Mouse (Mus musculus) megakaryocyte, adult 5-6 weeks (primary cell): Measurements from ENCODE around the gene Fam171a2. TPM values are rescaled to one million over a fixed set of nuclear protein-coding genes. Genes with fewer than 3 reads are reported as not detected.

Experiments
- ATAC-seq: 2 replicates; pipeline ENCODE4 v1.8.0; 2016; ENCODE audit warnings: mild to moderate bottlenecking, inconsistent platforms; ENCODE audit not compliant: poor library complexity, severe bottlenecking
- total RNA-seq, 2 experiments: library from RNA; stranded (forward) in 1 of 2; stranded (reverse) in 1 of 2; fragments of 153-499, 151-499 nt in 1 of 2; fragments of 221-1000, 200-1000 nt in 1 of 2; gene quantifications; 2 replicates each; pipeline versions ENCODE4 v1.2.3 to v1.2.4; 2015 to 2017

The Fam171a2 gene
- total RNA-seq, 2 experiments from 2014 or later, result 0.09 TPM; not detected in 1

DNA sequence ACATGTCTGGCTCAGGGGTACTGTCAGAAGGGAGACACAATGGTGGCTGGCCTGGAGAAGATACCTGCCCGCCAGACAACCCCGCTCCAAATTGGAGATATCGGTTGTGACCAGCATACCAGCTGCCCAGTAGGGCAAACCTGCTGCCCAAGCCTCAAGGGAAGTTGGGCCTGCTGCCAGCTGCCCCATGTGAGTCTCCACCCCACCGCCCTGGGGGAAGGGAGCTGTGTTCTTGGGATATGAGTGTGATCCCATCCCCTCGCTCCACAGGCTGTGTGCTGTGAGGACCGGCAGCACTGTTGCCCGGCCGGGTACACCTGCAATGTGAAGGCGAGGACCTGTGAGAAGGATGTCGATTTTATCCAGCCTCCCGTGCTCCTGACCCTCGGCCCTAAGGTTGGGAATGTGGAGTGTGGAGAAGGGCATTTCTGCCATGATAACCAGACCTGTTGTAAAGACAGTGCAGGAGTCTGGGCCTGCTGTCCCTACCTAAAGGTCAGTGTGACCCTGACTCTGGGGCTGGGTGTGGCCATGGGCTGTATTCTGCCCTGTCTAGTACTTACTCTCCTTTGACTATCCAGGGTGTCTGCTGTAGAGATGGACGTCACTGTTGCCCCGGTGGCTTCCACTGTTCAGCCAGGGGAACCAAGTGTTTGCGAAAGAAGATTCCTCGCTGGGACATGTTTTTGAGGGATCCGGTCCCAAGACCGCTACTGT, 11.6 kb downstream of the Fam171a2 start:
- ATAC-seq, result no peak

DNA sequence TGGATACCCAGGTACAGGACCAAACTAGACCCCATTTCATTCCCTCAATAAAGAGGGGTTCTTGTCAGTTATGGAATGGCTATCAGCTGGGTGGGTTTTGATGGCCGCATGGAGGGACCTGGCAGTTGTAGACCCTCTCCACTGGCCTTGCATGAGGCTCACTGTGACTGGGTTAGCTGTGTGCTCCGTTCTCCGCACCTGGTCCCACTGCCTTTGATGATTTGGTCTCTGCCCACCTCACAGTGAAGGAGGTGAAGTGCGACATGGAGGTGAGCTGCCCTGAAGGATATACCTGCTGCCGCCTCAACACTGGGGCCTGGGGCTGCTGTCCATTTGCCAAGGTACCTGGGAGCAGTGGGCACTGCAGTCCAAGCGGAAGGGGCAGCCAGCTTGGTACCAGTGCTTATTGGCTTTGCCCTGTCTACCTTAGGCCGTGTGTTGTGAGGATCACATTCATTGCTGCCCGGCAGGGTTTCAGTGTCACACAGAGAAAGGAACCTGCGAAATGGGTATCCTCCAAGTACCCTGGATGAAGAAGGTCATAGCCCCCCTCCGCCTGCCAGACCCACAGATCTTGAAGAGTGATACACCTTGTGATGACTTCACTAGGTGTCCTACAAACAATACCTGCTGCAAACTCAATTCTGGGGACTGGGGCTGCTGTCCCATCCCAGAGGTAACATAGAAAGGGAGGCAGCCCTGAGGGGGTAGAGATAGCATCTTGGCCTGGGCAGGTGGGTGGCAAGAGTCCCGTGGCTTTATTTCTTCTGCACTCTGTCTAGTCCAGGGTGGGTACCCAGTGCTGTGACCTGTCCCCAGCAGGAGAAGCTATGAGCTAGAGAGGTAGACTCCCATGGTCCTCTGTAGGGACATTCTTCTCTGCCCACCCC, 12.4 kb downstream of the Fam171a2 start:
- no peak for ATAC-seq

DNA sequence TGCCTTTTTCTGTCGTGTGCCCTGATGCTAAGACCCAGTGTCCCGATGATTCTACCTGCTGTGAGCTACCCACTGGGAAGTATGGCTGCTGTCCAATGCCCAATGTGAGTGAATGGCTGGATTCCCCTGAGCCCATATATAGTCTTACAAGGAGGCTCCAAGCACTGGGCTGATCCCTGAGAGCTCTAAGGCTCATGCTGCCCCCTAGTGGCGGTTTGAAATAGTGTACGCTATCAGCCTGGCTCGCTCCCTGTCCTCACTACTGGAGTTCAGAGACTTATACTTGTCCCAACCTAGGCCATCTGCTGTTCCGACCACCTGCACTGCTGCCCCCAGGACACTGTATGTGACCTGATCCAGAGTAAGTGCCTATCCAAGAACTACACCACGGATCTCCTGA, 13.1 kb downstream of the Fam171a2 start:
- ATAC-seq, result peak; percentile 31; the same call in 1 of the 2 replicates

DNA sequence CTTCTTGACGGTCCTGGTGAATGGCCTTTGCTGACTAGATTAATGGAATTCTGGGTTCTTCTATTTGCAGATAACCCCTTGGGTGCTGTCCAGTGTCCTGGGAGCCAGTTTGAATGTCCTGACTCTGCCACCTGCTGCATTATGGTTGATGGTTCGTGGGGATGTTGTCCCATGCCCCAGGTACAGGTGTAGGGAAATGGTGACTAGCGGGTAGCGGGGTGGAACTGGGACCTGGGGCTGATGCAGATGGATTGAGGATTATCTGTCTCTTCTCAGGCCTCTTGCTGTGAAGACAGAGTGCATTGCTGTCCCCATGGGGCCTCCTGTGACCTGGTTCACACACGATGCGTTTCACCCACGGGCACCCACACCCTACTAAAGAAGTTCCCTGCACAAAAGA, 13.6 kb downstream of the Fam171a2 start:
- no peak for ATAC-seq

DNA sequence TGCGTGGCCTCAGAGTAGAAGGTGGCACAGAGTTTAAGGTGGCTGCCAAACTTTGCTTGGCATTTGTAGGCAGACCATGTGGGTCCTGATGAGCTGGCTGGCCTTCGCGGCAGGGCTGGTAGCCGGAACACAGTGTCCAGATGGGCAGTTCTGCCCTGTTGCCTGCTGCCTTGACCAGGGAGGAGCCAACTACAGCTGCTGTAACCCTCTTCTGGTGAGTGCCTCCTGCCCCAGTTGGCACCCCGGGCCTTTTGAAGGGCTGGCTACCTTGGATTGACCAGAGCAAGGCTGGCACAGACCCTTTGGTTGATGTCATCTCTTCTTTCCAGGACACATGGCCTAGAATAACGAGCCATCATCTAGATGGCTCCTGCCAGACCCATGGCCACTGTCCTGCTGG, 14.6 kb downstream of the Fam171a2 start:
- ATAC-seq, result no peak

DNA sequence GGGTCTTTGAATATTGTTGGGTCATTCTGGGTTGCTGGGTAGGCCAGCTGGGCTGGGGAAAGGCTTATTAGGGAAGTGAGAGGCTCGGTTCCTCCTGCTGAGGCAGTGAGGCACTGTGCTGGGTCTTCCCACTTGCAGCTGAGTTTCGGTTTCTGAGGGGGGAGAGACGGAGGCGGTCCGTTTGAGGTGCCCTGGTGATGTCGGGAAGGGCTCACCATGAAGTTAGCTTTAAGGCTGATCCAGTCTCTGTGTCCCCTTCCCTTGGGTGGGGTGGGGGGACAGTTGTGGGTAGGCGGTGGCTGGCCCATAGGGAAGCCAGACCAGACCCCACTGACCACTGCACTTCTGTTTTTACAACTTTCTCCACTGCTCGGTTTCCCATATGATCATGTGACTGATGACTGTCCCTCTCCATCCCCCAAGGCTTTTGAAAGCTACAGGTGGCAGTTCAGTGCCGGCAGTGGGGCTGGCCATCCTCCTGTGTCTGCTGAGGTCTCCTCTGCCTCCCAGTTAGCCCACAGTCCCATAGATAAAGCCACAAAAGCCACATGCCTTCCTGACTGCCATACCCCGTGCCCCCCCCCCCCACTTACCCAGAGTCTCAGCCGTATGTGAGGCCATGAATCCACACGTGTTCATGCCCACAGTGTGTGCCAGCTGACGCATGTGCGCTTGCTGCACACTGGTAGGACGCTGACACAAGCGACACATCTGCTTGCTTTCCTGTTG, 15.2 kb downstream of the Fam171a2 start:
- ATAC-seq, result peak; percentile 57

DNA sequence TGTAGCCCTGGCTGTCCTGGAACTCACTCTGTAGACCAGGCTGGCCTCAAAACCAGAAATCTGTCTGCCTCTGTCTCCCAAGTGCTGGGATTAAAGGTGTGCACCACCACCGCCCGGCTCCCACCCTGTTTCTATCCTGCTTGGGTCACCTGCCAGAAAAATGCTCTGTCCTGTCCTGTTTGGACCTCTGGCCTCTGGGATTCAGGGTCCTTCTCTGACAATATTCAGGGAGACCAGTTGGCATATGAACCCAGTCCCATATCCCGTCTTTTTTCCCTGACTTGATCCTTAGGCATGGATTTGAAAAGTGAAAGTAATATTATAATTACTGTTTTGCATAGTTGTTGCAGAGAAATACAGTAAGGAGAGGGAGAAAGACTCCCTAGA, 15.8 kb downstream of the Fam171a2 start:
- ATAC-seq, result no peak

DNA sequence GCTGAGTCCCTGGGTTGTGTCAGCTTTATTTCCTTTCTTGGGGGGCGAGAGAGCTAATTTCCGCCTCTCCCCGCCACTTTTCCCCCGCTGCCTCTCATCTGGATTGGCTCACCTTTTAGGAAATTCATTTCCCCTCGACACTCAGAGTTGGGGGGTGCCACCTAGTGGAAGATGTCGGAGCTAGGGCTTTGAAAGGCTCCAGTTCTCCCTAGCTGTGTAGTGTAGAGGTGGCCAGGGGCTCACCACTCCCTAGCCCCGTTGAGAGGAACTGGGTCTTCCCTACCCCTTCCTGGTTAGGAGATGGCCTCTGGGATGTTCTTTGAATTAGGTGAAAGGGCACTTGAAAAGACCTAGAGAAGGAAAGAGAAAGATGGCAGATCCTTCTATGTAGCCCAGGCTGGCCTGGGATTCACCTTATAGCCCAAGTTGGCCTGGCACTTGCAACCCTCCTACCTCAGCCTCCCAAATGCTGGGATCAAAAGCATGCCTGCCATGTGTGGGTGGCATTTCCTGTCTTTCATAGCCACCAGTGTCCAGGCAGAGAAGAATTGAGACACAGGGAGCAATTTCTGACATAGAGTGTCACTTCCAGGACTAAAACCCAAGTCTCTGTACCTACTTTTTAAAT, 16.4 kb downstream of the Fam171a2 start:
- peak; percentile 17; the same call in 1 of the 2 replicates for ATAC-seq

DNA sequence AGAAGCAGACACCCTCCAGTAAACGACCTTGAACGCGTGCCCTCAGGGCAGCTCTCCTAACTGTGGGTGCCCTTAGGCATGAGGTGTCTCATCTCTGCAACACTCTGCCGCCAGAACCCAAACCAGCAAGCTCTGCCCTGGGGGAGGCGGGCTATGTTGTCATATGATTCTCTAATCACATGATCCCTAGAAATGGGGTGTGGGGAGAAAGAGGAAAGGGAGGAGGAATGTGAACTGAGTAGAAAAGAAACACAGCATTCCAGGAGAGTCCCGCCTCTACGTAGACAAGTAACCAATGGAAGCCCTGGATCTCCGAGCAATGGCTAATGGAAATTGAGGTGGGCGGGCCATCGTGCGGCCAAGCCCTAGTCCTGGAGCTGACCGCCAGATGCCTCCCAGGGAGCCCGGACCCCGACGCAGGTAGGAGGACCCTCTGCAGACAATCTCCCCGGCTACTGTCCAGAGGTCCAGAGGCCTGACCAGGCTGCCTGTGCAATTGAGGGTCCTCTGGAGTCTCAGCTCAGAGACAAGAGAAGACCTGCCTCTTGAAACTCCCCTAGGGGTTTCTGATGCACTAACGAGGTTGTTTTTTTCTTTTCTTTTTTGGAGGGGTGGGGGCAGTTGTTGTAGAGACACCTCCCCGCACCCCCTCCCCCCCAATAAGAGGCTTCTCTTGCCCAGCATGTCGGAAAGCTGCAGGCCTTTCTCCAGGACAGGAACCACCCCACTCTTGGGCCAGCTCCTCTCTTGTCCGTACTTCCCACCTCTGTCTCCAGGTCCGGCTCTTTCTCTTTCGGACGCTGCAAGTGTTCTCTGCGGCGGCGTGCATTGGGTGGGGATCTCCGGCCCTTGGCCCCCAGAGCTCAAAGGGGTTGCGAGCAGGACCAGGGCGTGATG, 17.1 kb downstream of the Fam171a2 start, which contains the start of gene Grn:
TSS of gene Grn (plus strand) at position 195 of the 897 bp plus-strand sequence.
- peak; percentile 65 for ATAC-seq

DNA sequence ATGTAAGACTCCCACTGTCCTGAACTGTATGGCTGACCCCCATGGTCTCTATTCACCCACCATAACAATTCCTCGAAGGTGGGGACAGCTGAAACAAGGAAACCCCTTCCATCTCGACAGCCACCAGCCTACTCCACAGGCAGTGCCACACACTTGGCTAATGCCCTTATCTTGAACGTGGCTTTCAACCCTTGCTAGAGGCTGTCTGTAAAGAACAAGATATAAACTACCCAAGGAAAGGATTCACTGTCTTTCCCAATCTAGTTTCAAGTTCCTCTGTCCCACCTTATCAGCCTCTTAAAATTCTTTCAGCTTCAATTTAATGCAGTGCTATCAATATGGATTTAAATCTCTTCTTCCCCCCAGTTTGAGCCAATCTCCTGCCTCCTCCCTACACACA, 17.9 kb downstream of the Fam171a2 start:
- ATAC-seq, result no peak

DNA sequence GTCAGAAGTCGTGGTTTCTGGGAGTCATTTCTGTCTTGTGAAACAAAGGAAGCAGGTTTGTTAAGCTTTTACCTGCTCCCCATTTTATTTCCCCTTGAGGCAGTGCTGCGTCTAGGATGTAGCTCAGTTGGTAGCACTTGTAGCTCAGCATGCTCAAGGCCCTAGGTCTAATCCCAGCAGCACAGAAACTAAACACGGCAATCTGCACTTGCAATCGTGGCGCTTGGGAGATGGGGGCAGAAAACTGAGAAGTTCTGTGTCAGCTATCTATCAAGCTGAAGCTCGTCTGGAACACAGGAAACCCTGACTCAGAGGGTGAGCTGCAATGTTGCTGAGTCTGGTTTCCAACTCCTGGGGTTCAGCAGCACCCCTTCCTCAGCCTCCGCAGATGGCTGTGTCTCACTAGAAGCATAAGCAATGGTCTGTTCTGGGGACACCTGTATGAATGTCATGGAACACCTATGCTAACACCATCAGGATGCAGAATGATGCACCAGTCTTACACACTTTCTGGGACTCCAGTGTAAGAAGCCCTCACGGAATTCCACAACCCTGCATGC, 18.4 kb downstream of the Fam171a2 start:
- ATAC-seq, result 0 out of 2 replicates have a peak, but pooled peaks have one; percentile 14

DNA sequence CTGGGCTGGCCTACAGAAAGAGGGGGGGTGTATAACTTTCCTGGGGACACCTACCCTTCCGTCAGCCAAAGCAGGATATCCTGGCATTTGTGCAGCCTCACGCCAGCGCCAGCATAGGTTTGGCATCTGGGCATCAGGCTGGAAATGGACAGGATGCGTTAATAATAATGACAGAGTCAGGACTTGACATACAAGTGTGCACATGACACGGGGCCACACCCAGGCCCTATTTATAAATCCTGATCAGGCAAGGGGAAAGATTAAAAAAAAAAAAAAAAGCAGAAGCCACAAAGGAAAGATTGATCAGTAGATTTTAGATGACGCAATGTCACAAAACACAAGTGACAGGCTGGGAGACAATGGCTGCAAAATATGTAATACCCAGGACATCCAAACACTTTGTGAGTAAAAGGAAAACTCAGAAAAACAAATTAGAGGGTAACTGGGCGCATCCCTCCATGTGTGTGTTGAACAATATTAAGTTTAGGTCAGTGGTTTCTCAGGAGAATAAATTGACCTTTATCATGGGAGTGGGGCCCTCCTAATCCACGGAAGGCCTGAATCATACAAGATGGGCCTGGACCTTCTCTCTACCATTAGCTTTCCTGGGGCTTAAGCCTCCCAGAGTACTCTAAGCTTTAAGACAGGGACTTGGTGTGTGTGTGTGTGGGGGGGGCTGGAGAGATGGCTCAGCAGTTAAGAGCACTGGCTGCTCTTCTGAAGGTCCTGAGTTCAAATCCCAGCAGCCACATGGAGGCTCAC, 21.7 kb downstream of the Fam171a2 start:
- 0 out of 2 replicates have a peak, but pooled peaks have one; percentile 7 for ATAC-seq

DNA sequence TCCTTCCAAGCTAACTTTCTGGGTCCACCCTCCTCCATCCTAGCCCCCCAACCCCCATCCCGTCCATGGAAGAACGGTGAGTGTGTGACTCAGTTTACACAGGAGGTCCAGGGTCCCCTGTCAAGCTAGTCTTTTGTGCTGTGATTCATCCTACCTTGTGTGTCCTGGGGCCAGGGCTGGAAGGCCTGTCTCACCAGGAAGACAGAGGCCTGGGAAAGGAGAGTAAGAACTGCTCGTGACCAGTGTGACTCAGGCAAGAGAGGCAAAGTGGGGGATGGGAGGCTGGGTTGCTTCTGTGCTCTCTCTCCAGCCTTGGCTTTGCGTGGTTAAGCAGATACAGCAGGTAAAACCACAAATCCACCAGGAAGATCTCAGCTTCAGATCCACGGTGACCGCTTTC, 22.8 kb downstream of the Fam171a2 start:
- no peak for ATAC-seq

DNA sequence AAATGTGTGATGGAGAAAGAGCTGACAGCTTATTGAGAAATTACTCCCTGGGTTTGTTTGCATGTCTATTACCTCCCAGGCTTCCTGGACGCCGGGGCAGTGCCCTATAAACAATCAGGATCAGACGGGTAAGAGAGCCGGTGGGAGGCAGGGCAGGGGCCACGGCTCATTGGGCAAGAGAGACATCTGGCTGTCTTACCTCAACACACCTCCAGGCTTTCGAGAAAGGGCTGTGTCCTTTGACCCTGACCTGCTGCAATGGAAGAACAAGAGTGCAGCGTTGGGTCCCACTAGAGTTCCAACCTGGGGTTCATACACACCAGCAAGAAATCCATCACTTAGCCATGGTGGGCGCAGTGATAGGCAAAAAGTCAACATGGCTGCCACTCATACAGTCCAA, 25.9 kb downstream of the Fam171a2 start:
- ATAC-seq, result no peak

DNA sequence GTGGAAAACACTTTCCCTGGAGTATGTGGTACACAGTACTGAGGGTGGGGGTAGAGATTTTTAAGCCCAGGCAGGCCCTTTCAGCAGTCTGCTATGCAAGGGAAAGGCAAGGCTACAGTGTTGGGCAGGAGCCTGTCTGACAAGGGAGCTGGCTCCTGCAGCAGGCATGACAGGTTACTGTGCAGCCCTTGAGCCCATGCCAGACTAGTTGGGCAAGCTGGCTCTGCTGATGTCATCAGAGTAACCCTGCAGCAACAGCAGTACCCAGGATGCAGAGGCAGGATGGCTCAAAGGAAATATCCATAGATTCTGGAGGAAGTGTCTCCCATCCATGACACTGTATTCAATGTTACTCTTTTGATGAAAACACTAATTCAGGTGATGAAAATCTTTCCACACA, 28.6 kb downstream of the Fam171a2 start:
- no peak for ATAC-seq

DNA sequence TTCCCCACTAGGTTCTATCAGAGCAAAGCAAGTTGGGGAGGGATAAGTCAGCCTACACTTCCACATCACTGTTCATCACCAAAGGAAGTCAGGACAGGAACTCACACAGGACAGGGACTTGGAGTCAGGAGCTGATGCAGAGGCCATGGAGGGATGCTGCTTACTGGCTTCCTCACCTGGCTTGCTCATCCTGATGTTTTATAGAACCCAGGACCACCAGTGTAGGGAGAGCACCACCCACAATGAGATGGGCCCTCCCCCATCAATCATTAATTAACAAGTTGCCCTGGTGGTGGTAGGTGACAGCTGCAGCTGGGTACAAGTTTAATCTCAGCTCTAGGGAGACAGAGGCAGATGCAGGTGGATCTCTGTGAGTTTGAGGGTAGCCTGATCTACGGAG, 30.3 kb downstream of the Fam171a2 start:
- no peak for ATAC-seq

DNA sequence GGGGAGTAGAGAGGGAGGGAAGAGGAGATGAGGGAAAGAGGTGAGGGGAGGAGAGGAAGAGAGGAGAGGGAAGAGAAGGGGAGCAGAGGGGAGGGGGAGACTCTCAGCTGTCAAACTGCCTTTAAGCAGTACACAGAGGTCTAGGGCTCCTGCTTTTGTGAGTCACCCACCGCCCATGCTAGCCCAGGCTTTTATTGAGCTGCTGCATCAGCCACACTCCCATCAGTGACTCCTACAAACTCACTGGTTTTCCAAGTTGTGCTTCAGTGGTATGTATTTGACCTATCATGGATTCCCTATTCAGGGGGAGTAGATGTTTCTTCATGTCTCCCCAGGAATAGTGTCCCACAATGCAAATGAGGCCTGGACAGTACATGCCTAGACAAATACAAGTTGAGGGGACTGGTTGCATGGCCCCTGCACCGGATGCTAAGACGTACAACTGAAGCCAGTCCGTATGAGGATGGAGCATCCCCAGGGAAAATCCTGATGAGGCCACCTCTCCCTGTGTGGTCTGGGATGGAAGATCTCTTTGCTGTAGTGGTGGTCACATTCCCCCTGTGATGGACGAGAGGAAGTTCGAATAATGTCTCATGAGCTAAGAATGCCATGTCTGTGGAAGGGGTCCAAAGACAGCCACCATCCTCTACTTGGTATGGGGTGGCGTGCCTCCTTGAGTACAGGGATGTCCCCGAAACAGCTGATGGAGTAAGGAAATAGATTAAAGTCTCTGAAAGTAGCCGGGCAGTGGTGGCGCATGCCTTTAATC, 32.3 kb downstream of the Fam171a2 start:
- no peak for ATAC-seq

DNA sequence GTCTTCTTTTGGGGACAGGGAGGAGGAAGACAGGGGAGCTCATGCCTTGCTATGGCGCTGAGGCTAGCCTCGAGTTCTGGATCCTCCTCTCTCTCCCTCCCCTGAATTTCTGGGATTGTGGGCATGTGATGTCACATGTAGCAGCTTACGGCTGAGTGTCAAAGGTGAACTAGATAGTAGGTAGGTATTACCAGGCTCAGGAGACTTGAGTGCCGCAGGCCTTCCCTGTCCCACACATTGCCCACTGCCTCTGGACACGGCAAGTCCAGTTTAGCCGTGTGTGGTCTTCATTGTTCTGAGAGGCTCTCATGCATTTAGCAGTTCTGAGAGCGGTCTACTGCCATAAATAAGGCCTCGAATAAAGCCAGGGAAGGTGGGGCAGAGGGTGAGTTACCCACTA, 34.4 kb downstream of the Fam171a2 start:
- ATAC-seq, result no peak
